Comparison of ENCODE assay signal across 9 mouse cellular contexts in genomic region chrX:12916684-12917083, GRCm38 (mm10).
DNase-seq lines count a peak whose midpoint lies in the region; ATAC-seq lines count a peak whose summit lies in the region.
"Had no signal": no experiment of that assay in that cellular context is flagged by ENCODE, and none has a peak within 500 bp of the region (broad histone marks: within the 10 kb centered on the region; RNA-seq: fewer than 3 reads in every experiment).

No protein-coding gene starts in this region.

- no peaks in the 10 kb centered on the region for H3K36me3 ChIP-seq in lung, embryonic 15.5 days
- H3K36me3 ChIP-seq in kidney, embryonic 14.5 days (ENCODE audit: control insufficient read depth, insufficient read depth, low read length) = no peaks in the 10 kb centered on the region

- H3K9ac ChIP-seq in lung, embryonic 15.5 days = no peak overlapping the region
- no peak overlapping the region for H3K9ac ChIP-seq in kidney, embryonic 14.5 days (ENCODE audit: low read depth, low read length)

- peak; percentile 9 to 53 for DNase-seq in adrenal gland, adult (ENCODE audit: inconsistent age in 2 of 2, low spot score in 1 of 2)
- DNase-seq in adrenal gland, postnatal 4 days (ENCODE audit: low spot score in 2 of 2) = no peak
- no peak for DNase-seq in lung, postnatal 25 days (ENCODE audit: low spot score)
- DNase-seq in ovary, postnatal 14 days (ENCODE audit: low spot score) = peak; percentile 7
- DNase-seq in spleen, postnatal 10 days (ENCODE audit: low spot score in 2 of 2) = no peak
- no peak for DNase-seq in left cerebral cortex, adult 11 months (ENCODE audit: low spot score)

- H3K27ac ChIP-seq in lung, embryonic 15.5 days = no peak overlapping the region
- H3K27ac ChIP-seq in kidney, embryonic 14.5 days (ENCODE audit: low read depth, low read length) = no peak overlapping the region
- H3K27ac ChIP-seq: macrophage had no signal

- 31% methylated on average over 11 of the region's 11 CpGs for WGBS in lung, embryonic 15.5 days
- WGBS in kidney, embryonic 14.5 days = 34% methylated on average over 11 of the region's 11 CpGs

- no peak for ATAC-seq in lung, embryonic 15.5 days (ENCODE audit: borderline replicate concordance, extremely low read depth, low FRiP score, low TSS enrichment)
- peak; percentile 32; the same call in 1 of the 2 replicates for ATAC-seq in kidney, embryonic 14.5 days (ENCODE audit: low FRiP score, low TSS enrichment)

- H3K4me1 ChIP-seq in lung, embryonic 15.5 days = no peaks in the 10 kb centered on the region
- no peaks in the 10 kb centered on the region for H3K4me1 ChIP-seq in kidney, embryonic 14.5 days (ENCODE audit: control insufficient read depth, insufficient read depth, low read length)

- H3K9me3 ChIP-seq in lung, embryonic 15.5 days = no peaks in the 10 kb centered on the region
- H3K9me3 ChIP-seq in kidney, embryonic 14.5 days (ENCODE audit: control insufficient read depth, low read length) = no peaks in the 10 kb centered on the region

- H3K4me2 ChIP-seq in lung, embryonic 15.5 days = peak overlapping the region; percentile 48
- peak overlapping the region; percentile 27 for H3K4me2 ChIP-seq in kidney, embryonic 14.5 days (replicated peaks; ENCODE audit: low read depth, low read length)

- H3K4me3 ChIP-seq in lung, embryonic 15.5 days = peak overlapping the region; percentile 12; the same call in 1 of the 2 replicates
- no peak overlapping the region; the same call in 1 of the 2 replicates for H3K4me3 ChIP-seq in kidney, embryonic 14.5 days (ENCODE audit: low read length)

- H3K27me3 ChIP-seq in lung, embryonic 15.5 days = no peaks in the 10 kb centered on the region
- H3K27me3 ChIP-seq in kidney, embryonic 14.5 days (ENCODE audit: control insufficient read depth, insufficient read depth, low read length) = no peaks in the 10 kb centered on the region

Comparison
In these comparisons a context has a peak if more than half of its experiments do, and no peak if none do; other contexts are left out.
1. DNase-seq: peak in adrenal gland, adult (2 of 2) and ovary, postnatal 14 days (single experiment); none in adrenal gland, postnatal 4 days (0 of 2), lung, postnatal 25 days (single experiment), spleen, postnatal 10 days (0 of 2) and left cerebral cortex, adult 11 months (single experiment).